Mouse (Mus musculus) gastrocnemius, adult 2 months (tissue): ENCODE data around the gene Hist1h2bc. TPM values are rescaled to one million over a fixed set of nuclear protein-coding genes. Genes with fewer than 3 reads are reported as not detected.

ENCODE experiments used
- DNase-seq: peaks from one replicate; pipeline ENCODE4 v3.0.0; 2022
- H3K27ac ChIP-seq: fragments of 200-600 bp; 2 replicates; pipeline ENCODE4 v1.8.1; 2022; ENCODE audit warnings: mild to moderate bottlenecking
- H3K4me3 ChIP-seq: fragments of 200-600 bp; 2 replicates; pipeline ENCODE4 v1.8.1; 2022; ENCODE audit warnings: mild to moderate bottlenecking, moderate library complexity
- CTCF ChIP-seq: fragments of 200-600 bp; IDR thresholded peaks from 2 replicates; pipeline ENCODE4 v1.8.1; 2022; ENCODE audit warnings: antibody characterized with exemption, mild to moderate bottlenecking, moderate library complexity
- intact Hi-C: fragments of 180-260 bp; cut with DNase I; formaldehyde crosslinking; loops from one replicate; pipeline ENCODE4 v1.15.1; 2025
- microRNA-seq: library from miRNA; unstranded; fragments of <30 nt; microRNA quantifications from one replicate; pipeline ENCODE4 v1.2.0, GENCODE M21; 2021
- total RNA-seq, 2 experiments: library from RNA; stranded (reverse); gene quantifications; 2 replicates each; pipeline ENCODE4 v1.2.3; 2021

Gene Hist1h2bc
- total RNA-seq, 2 experiments from 2014 or later: 59.1 to 76.4 TPM

- intact Hi-C loops: no loop called here
- DNase-seq: no peak
- peak overlapping the region; percentile 96 for H3K27ac ChIP-seq
- H3K4me3 ChIP-seq: peak overlapping the region; percentile 96
- TF ChIP-seq CTCF: no peak
Observed at GRCm38 (mm10) chr13:23740256-23740840, 56.3 kb downstream of the Hist1h2bc start.

- TF ChIP-seq CTCF: no peak
- peak overlapping the region; percentile 96 for H3K27ac ChIP-seq
- H3K4me3 ChIP-seq: peak overlapping the region; percentile 96
Observed at GRCm38 (mm10) chr13:23740910-23741309, 56.9 kb downstream of the Hist1h2bc start.

DNA sequence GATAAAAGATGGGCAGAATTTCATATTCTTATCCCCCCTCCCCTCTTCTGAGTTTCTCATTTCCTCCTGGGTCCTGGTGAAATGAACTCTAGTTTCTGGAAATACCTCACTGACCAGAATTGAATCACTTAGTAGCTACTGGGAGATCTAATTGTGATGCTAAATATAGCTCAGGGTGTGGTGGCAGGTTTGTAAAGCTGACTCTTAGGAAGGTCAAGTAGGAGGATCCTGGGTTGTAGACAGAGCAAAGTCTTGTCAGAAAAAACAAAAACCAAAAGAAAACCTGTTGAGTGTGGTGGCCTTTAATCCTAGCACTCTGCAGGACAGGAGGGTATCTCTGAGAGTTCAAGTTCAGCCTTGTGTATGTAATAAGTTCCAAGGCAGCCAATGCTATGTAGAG lies 58.0 kb downstream of the Hist1h2bc start:
- intact Hi-C loops: no loop called here
- Histone ChIP-seq H3K4me3 (no peak overlapping the region), H3K27ac (no peak overlapping the region)
- no peak for TF ChIP-seq CTCF
- DNase-seq: no peak

More at GRCm38 (mm10) chr13:23740910-23741309, 56.9 kb downstream of the Hist1h2bc start:
- DNase-seq: no peak
- intact Hi-C loops: no loop called here

Small RNAs within 50 kb of the gene (microRNA-seq; reads per million reads assigned to microRNA genes)
- not detected for gene Gm44350

Other genes starting within 250 kb of the Hist1h2bc start
- not detected for gene Btn1a1, start 218.3 kb upstream of the Hist1h2bc start, total RNA-seq
- gene Btn2a2, start 195.3 kb upstream of the Hist1h2bc start, total RNA-seq: not detected
- gene Hist1h4h, start 153.1 kb upstream of the Hist1h2bc start, total RNA-seq: 100 to 1,000 TPM; 131 to 139 TPM
- 1 to 10 TPM in 1 of 2 experiments, not detected in 1; 2.0 TPM for gene Hist1h2af, start 150.3 kb upstream of the Hist1h2bc start, total RNA-seq
- not detected for gene Hist1h3g, start 148.8 kb upstream of the Hist1h2bc start, total RNA-seq
- 1 to 10 TPM in 1 of 2 experiments, under 1 TPM in 1; 0.94 to 1.0 TPM for gene Hist1h2bh, start 140.8 kb upstream of the Hist1h2bc start, total RNA-seq
- 1 to 10 TPM; 2.9 to 4.0 TPM for gene Hist1h3f, start 140.1 kb upstream of the Hist1h2bc start, total RNA-seq
- gene Hist1h4f, start 132.6 kb upstream of the Hist1h2bc start, total RNA-seq: 1 to 10 TPM; 7.8 to 8.7 TPM
- under 1 TPM; 0.56 to 0.81 TPM for gene Hist1h1d, start 130.9 kb upstream of the Hist1h2bc start, total RNA-seq
- 10 to 100 TPM in 1 of 2 experiments, 1 to 10 TPM in 1; 8.3 to 12.9 TPM for gene Hist1h3e, start 121.8 kb upstream of the Hist1h2bc start, total RNA-seq
- gene Hist1h2ae, start 113.0 kb upstream of the Hist1h2bc start, total RNA-seq: under 1 TPM in 1 of 2 experiments, not detected in 1; 0.45 TPM
- gene Hist1h2bg, start 112.8 kb upstream of the Hist1h2bc start, total RNA-seq: 1 to 10 TPM; 2.9 to 7.6 TPM
- gene Hist1h2bf, start 110.0 kb upstream of the Hist1h2bc start, total RNA-seq: 1 to 10 TPM; 3.6 to 3.8 TPM
- 1 to 10 TPM; 1.0 to 1.3 TPM for gene Hist1h2ad, start 109.8 kb upstream of the Hist1h2bc start, total RNA-seq
- gene Hist1h3d, start 108.4 kb upstream of the Hist1h2bc start, total RNA-seq: 1 to 10 TPM; 2.0 to 3.0 TPM
- 10 to 100 TPM; 31.0 to 36.0 TPM for gene Hist1h4d, start 102.6 kb upstream of the Hist1h2bc start, total RNA-seq
- 10 to 100 TPM; 10.8 to 17.5 TPM for gene Hist1h2be, start 63.1 kb upstream of the Hist1h2bc start, total RNA-seq
- 10 to 100 TPM; 29.1 to 34.0 TPM for gene Hist1h1e, start 61.6 kb upstream of the Hist1h2bc start, total RNA-seq
- under 1 TPM; 0.84 to 0.92 TPM for gene Hist1h2ac, start 251 bp upstream of the Hist1h2bc start, total RNA-seq
- not detected for gene Hist1h1t, start 11.6 kb downstream of the Hist1h2bc start, total RNA-seq
- gene Hist1h4c, start 14.3 kb downstream of the Hist1h2bc start, total RNA-seq: 10 to 100 TPM; 49.8 to 61.2 TPM
- gene Hfe, start 26.7 kb downstream of the Hist1h2bc start, total RNA-seq: 10 to 100 TPM; 16.0 to 18.7 TPM
- 100 to 1,000 TPM; 135 to 164 TPM for gene Hist1h1c, start 54.6 kb downstream of the Hist1h2bc start, total RNA-seq
- gene Hist1h3c, start 61.4 kb downstream of the Hist1h2bc start, total RNA-seq: not detected
- gene Hist1h2bb, start 62.5 kb downstream of the Hist1h2bc start, total RNA-seq: 1 to 10 TPM; 1.1 to 2.3 TPM
- 1 to 10 TPM in 1 of 2 experiments, not detected in 1; 1.9 TPM for gene Hist1h2ab, start 66.9 kb downstream of the Hist1h2bc start, total RNA-seq
- gene Hist1h3b, start 68.1 kb downstream of the Hist1h2bc start, total RNA-seq: 1 to 10 TPM; 1.6 to 1.8 TPM
- 1 to 10 TPM; 2.1 to 3.7 TPM for gene Hist1h4b, start 72.8 kb downstream of the Hist1h2bc start, total RNA-seq
- 1 to 10 TPM in 1 of 2 experiments, under 1 TPM in 1; 0.61 to 1.4 TPM for gene Hist1h4a, start 77.0 kb downstream of the Hist1h2bc start, total RNA-seq
- gene Hist1h3a, start 78.2 kb downstream of the Hist1h2bc start, total RNA-seq: 1 to 10 TPM; 2.9 to 4.2 TPM
- gene Hist1h1a, start 79.5 kb downstream of the Hist1h2bc start, total RNA-seq: 1 to 10 TPM; 1.2 to 1.5 TPM
- not detected for gene Trim38, start 85.7 kb downstream of the Hist1h2bc start, total RNA-seq
- not detected for gene Slc17a2, start 122.8 kb downstream of the Hist1h2bc start, total RNA-seq
- gene Slc17a3, start 155.2 kb downstream of the Hist1h2bc start, total RNA-seq: not detected
- not detected for gene Slc17a1, start 183.6 kb downstream of the Hist1h2bc start, total RNA-seq
- not detected for gene Slc17a4, start 230.8 kb downstream of the Hist1h2bc start, total RNA-seq
- gene Hist1h2ba, start 250.0 kb downstream of the Hist1h2bc start, total RNA-seq: not detected